Mouse (Mus musculus): ENCODE measurements around the gene Map3k19.

DNA sequence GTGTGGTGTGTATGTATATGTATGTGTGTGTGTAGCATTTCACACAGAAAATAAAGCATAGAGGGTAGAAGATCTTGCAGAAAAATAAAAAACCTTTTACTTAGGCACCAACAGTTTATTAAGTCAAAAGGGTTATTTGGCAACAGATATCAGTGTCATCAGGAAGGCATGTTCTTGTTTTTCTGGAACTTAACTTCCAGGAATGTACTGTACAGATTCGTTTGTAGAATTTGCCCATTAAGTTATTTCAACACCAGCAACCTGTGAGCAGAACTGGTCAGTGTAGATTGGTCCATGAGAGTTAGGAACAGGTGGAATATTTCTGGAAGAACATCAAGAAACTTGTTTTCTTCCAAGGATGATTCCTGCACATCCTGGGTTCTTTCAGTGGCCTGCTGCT is 44.6 kb upstream of the Map3k19 start:
- TF ChIP-seq CHD2 (IDR thresholded peaks at IDR 0.05; ENCODE audit: low read depth, low read length) (no peak), ZNF384 (IDR thresholded peaks at IDR 0.05; ENCODE audit: low read depth, low read length) (no peak)

Data from ES-E14 (cell line).